Comparison of ENCODE assay signal across 16 mouse cellular contexts in the genomic region with DNA sequence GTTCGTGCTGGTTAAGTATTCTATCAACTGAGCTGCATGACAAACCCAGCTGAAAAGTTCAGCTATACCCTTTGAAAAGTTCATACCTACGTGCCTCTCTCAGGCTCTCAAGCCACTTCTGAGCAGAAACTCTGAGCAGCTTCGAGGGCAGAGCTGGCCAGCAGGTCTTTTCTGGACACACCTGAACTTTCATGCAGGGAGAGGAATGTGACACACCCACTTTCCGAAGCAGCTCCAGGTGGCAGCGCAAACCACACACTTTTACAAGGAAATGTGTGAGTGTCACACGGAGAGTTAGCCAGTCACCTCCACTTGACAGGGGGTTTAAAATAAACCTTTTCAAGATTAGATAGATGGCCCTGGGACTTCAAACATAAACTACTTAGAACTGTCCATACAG.
DNase-seq lines count a peak whose midpoint lies in the region; ATAC-seq and TF ChIP-seq lines count a peak whose summit lies in the region.
"Had no signal": no experiment of that assay in that cellular context is flagged by ENCODE, and none has a peak within 500 bp of the region (broad histone marks: within the 10 kb centered on the region; RNA-seq: fewer than 3 reads in every experiment).

No protein-coding gene starts in this region.

- H3K4me3 ChIP-seq in heart, embryonic 14.5 days (ENCODE audit: control insufficient read depth in 1 of 2, insufficient read depth in 1 of 2, low read depth in 1 of 2, low read length in 2 of 2), result no peak overlapping the region
- H3K4me3 ChIP-seq in intestine, postnatal 0 days (ENCODE audit: low read depth, low read length), result no peak overlapping the region
- H3K4me3 ChIP-seq in stomach, postnatal 0 days (ENCODE audit: low read depth, low read length), result no peak overlapping the region
- H3K4me3 ChIP-seq: forebrain, embryonic 15.5 days; layer of hippocampus, adult 2 months; left cerebral cortex, adult 2 months; limb, embryonic 10.5 days; liver, embryonic 12.5 days; midbrain, embryonic 15.5 days had no signal

- no peak for DNase-seq in heart, adult 18-20 months
- peak; percentile 65 for DNase-seq in lung, postnatal 10 days
- peak; percentile 74 for DNase-seq in stomach, postnatal 0 days (ENCODE audit: low spot score)
- no peak for DNase-seq in adipocyte (ENCODE audit: low spot score)
- no peak for DNase-seq in cerebellum, postnatal 14 days
- DNase-seq: kidney, adult 8-10 months; thymus, postnatal 4 days had no signal

- 0 out of 2 replicates have a peak, but pooled peaks have one; percentile 18 for TF ChIP-seq CTCF in intestine, postnatal 0 days (IDR thresholded peaks at IDR 0.05; ENCODE audit: low read depth)
- TF ChIP-seq CTCF in stomach, postnatal 0 days (IDR thresholded peaks at IDR 0.05; ENCODE audit: low read depth), result peak; percentile 11; the same call in 1 of the 2 replicates

- H3K27me3 ChIP-seq in heart, embryonic 14.5 days (ENCODE audit: control insufficient read depth, insufficient read depth, low read length), result no peaks in the 10 kb centered on the region
- H3K27me3 ChIP-seq in intestine, postnatal 0 days (replicated peaks; ENCODE audit: control insufficient read depth, insufficient read depth, low read length), result no peaks in the 10 kb centered on the region
- no peaks in the 10 kb centered on the region for H3K27me3 ChIP-seq in stomach, postnatal 0 days (ENCODE audit: control insufficient read depth, insufficient read depth, low read length)
- H3K27me3 ChIP-seq: forebrain, embryonic 15.5 days; liver, embryonic 12.5 days; midbrain, embryonic 15.5 days had no signal

- no peak overlapping the region for H3K27ac ChIP-seq in heart, embryonic 14.5 days (replicated peaks in 1 of 2; ENCODE audit: control insufficient read depth in 1 of 2, insufficient read depth in 1 of 2, low read depth in 2 of 2, low read length in 2 of 2)
- H3K27ac ChIP-seq in intestine, postnatal 0 days (ENCODE audit: low read depth, low read length), result peak overlapping the region; percentile 74; the same call in 1 of the 2 replicates
- peak overlapping the region; percentile 50 for H3K27ac ChIP-seq in stomach, postnatal 0 days (replicated peaks)
- H3K27ac ChIP-seq: forebrain, embryonic 15.5 days; hindbrain, embryonic 14.5 days; left cerebral cortex, adult 2 months; limb, embryonic 10.5 days; liver, embryonic 12.5 days; midbrain, embryonic 15.5 days had no signal

- H3K36me3 ChIP-seq in heart, embryonic 14.5 days (ENCODE audit: control insufficient read depth, insufficient read depth, low read length), result no peaks in the 10 kb centered on the region
- H3K36me3 ChIP-seq in intestine, postnatal 0 days (ENCODE audit: control insufficient read depth, insufficient read depth), result no peaks in the 10 kb centered on the region
- no peaks in the 10 kb centered on the region for H3K36me3 ChIP-seq in stomach, postnatal 0 days (ENCODE audit: control insufficient read depth, insufficient read depth, low read length)
- H3K36me3 ChIP-seq: forebrain, embryonic 15.5 days; limb, embryonic 10.5 days; liver, embryonic 12.5 days; midbrain, embryonic 15.5 days had no signal

- H3K9ac ChIP-seq in heart, embryonic 14.5 days (ENCODE audit: low read length), result no peak overlapping the region
- no peak overlapping the region for H3K9ac ChIP-seq in intestine, postnatal 0 days (ENCODE audit: low read depth, low read length)
- H3K9ac ChIP-seq in stomach, postnatal 0 days (ENCODE audit: low read length), result no peak overlapping the region
- H3K9ac ChIP-seq: forebrain, embryonic 15.5 days; hindbrain, embryonic 14.5 days; liver, embryonic 12.5 days; midbrain, embryonic 15.5 days had no signal

- TF ChIP-seq EP300 in stomach, postnatal 0 days (optimal IDR thresholded peaks at IDR 0.05), result no peak

- H3K9me3 ChIP-seq in heart, embryonic 14.5 days (ENCODE audit: control insufficient read depth, low read length), result no peaks in the 10 kb centered on the region
- no peaks in the 10 kb centered on the region for H3K9me3 ChIP-seq in intestine, postnatal 0 days (ENCODE audit: control insufficient read depth)
- H3K9me3 ChIP-seq in stomach, postnatal 0 days (ENCODE audit: control insufficient read depth, low read length), result no peaks in the 10 kb centered on the region
- H3K9me3 ChIP-seq: forebrain, embryonic 15.5 days; limb, embryonic 10.5 days; liver, embryonic 12.5 days; midbrain, embryonic 15.5 days had no signal

- 38% methylated on average over 6 of the region's 6 CpGs for WGBS in heart, embryonic 14.5 days
- 36% methylated on average over 6 of the region's 6 CpGs for WGBS in intestine, postnatal 0 days
- 49% methylated on average over 6 of the region's 6 CpGs for WGBS in stomach, postnatal 0 days

- H3K4me2 ChIP-seq in heart, embryonic 14.5 days (ENCODE audit: low read length), result 0 out of 2 replicates have a peak overlapping the region, but pooled peaks have one; percentile 8
- no peak overlapping the region for H3K4me2 ChIP-seq in intestine, postnatal 0 days (replicated peaks; ENCODE audit: low read depth)
- no peak overlapping the region for H3K4me2 ChIP-seq in stomach, postnatal 0 days (replicated peaks; ENCODE audit: low read depth)
- H3K4me2 ChIP-seq: forebrain, embryonic 15.5 days; hindbrain, embryonic 14.5 days; liver, embryonic 12.5 days; midbrain, embryonic 15.5 days had no signal

- ATAC-seq in heart, embryonic 14.5 days (ENCODE audit: insufficient number of reproducible peaks, insufficient read depth, low FRiP score, low read depth), result no peak
- ATAC-seq in intestine, postnatal 0 days, result no peak
- peak; percentile 49 for ATAC-seq in stomach, postnatal 0 days (ENCODE audit: low FRiP score, low TSS enrichment)
- ATAC-seq: forebrain, embryonic 15.5 days; liver, embryonic 12.5 days; midbrain, embryonic 15.5 days had no signal

- peaks cover 19 to 31% of the 10 kb centered on the region in 2 experiments for H3K4me1 ChIP-seq in heart, embryonic 14.5 days (ENCODE audit: control insufficient read depth in 2 of 2, insufficient read depth in 2 of 2, low read length in 2 of 2)
- peaks cover 17% of the 10 kb centered on the region; the same call in 1 of the 2 replicates for H3K4me1 ChIP-seq in intestine, postnatal 0 days (replicated peaks; ENCODE audit: control insufficient read depth, insufficient read depth, low read length)
- peaks cover 15% of the 10 kb centered on the region for H3K4me1 ChIP-seq in stomach, postnatal 0 days (replicated peaks; ENCODE audit: control insufficient read depth, insufficient read depth)

Comparison
In these comparisons a context has a peak if more than half of its experiments do, and no peak if none do; other contexts are left out.
1. H3K27ac ChIP-seq: peak in intestine, postnatal 0 days (single experiment) and stomach, postnatal 0 days (single experiment); none in heart, embryonic 14.5 days (0 of 2).
2. DNase-seq: peak in lung, postnatal 10 days (single experiment) and stomach, postnatal 0 days (single experiment); none in heart, adult 18-20 months (0 of 2), adipocyte (single experiment) and cerebellum, postnatal 14 days (0 of 2).